In the genomic region with DNA sequence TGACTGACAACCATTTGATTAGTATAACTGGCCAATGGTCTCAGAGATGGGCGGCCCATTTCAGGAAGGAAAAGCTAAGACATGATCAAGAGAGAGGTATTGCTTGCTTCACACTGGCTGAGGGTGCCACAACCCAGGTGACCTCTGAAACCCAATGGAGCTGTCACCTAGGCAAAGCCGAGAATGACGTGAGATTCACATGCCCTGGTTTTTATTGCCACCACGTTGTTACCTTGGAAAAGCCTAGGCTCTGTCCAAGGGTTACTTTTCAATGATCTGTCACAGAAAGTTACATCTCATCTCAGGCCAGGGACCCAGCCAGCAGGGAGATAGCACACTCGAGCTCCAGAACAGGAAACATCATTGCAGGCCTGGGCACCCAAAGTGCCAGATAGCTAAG, we compare ENCODE assay signal across 16 mouse cellular contexts.
"Had no signal": no experiment of that assay in that cellular context is flagged by ENCODE, and none has a peak within 500 bp of the region (broad histone marks: within the 10 kb centered on the region; RNA-seq: fewer than 3 reads in every experiment).

No protein-coding gene starts in this region.

- H3K27me3 ChIP-seq: neural tube, embryonic 13.5 days; neural tube, embryonic 15.5 days; stomach, embryonic 15.5 days had no signal

- H3K4me2 ChIP-seq: neural tube, embryonic 13.5 days; neural tube, embryonic 15.5 days; stomach, embryonic 15.5 days had no signal

- DNase-seq: retina, postnatal 1 day; right cerebral cortex, adult 18-20 months; right cerebral cortex, postnatal 14 days; right cerebral cortex, postnatal 25 days; right cerebral cortex, postnatal 4 days; spleen, adult 18-20 months; thymus, adult 18-20 months; thymus, adult 2 months; thymus, postnatal 14 days; thymus, postnatal 25 days; thymus, postnatal 36 days; thymus, postnatal 4 days had no signal

- H3K9ac ChIP-seq: neural tube, embryonic 13.5 days; neural tube, embryonic 15.5 days; stomach, embryonic 15.5 days had no signal

- H3K36me3 ChIP-seq: neural tube, embryonic 13.5 days; neural tube, embryonic 15.5 days; stomach, embryonic 15.5 days had no signal

- H3K27ac ChIP-seq: neural tube, embryonic 13.5 days; neural tube, embryonic 15.5 days; stomach, embryonic 15.5 days; stomach, postnatal 0 days had no signal

- H3K9me3 ChIP-seq: neural tube, embryonic 13.5 days; neural tube, embryonic 15.5 days; stomach, embryonic 15.5 days had no signal

- H3K4me3 ChIP-seq: neural tube, embryonic 13.5 days; neural tube, embryonic 15.5 days; stomach, embryonic 15.5 days had no signal

- H3K4me1 ChIP-seq: neural tube, embryonic 13.5 days; neural tube, embryonic 15.5 days; stomach, embryonic 15.5 days had no signal
